Comparison of ENCODE assay signal across 25 mouse cellular contexts in genomic region chr11:106410507-106410906, GRCm38 (mm10). TPM values are rescaled to one million over a fixed set of nuclear protein-coding genes. Genes with fewer than 3 reads are reported as not detected.
"Had no signal": no experiment of that assay in that cellular context is flagged by ENCODE, and none has a peak within 500 bp of the region (broad histone marks: within the 10 kb centered on the region; RNA-seq: fewer than 3 reads in every experiment).

No protein-coding gene starts in this region.

- H3K4me1 ChIP-seq: liver, embryonic 15.5 days; lung, embryonic 15.5 days; midbrain, embryonic 10.5 days; midbrain, embryonic 12.5 days; neural tube, embryonic 13.5 days; neural tube, embryonic 15.5 days had no signal

- ATAC-seq: lung, postnatal 0 days; midbrain, embryonic 16.5 days had no signal

- H3K27ac ChIP-seq: liver, embryonic 15.5 days; lung, embryonic 15.5 days; midbrain, embryonic 10.5 days; midbrain, embryonic 12.5 days; neural tube, embryonic 13.5 days; neural tube, embryonic 15.5 days had no signal

- H3K4me3 ChIP-seq: liver, embryonic 15.5 days; lung, embryonic 15.5 days; midbrain, embryonic 10.5 days; midbrain, embryonic 12.5 days; myocyte; neural tube, embryonic 13.5 days; neural tube, embryonic 15.5 days had no signal

- H3K9me3 ChIP-seq: liver, embryonic 15.5 days; lung, embryonic 15.5 days; midbrain, embryonic 10.5 days; midbrain, embryonic 12.5 days; neural tube, embryonic 13.5 days; neural tube, embryonic 15.5 days had no signal

- H3K9ac ChIP-seq: liver, embryonic 15.5 days; lung, embryonic 15.5 days; midbrain, embryonic 12.5 days; neural tube, embryonic 13.5 days; neural tube, embryonic 15.5 days had no signal

- H3K4me2 ChIP-seq: liver, embryonic 15.5 days; lung, embryonic 15.5 days; midbrain, embryonic 12.5 days; neural tube, embryonic 13.5 days; neural tube, embryonic 15.5 days had no signal

- H3K27me3 ChIP-seq: liver, embryonic 15.5 days; lung, embryonic 15.5 days; midbrain, embryonic 12.5 days; neural tube, embryonic 13.5 days; neural tube, embryonic 15.5 days had no signal

- DNase-seq: lung, adult 2 months; lung, postnatal 14 days; lung, postnatal 36 days; midbrain, embryonic 14.5 days; retina, postnatal 1 day; right cerebral cortex, adult 18-20 months; right cerebral cortex, postnatal 25 days; right cerebral cortex, postnatal 4 days; spleen, adult 18-20 months; thymus, adult 2 months; thymus, postnatal 25 days; thymus, postnatal 4 days had no signal

RNA-seq across cellular contexts. Expression of gene Icam2, which starts 22.6 kb away (rescaled TPM):
- polyA plus RNA-seq: myocyte had no signal

RNA-seq across cellular contexts. Expression of gene Prr29, which starts 45.2 kb away (rescaled TPM):
- total RNA-seq: megakaryocyte, adult 5-6 weeks; megakaryocyte-erythroid progenitor cell, adult 5-6 weeks had no signal
- polyA plus RNA-seq: liver, embryonic 15.5 days; midbrain, embryonic 12.5 days; midbrain, embryonic 14.5 days; midbrain, embryonic 16.5 days; neural tube, embryonic 11.5 days; neural tube, embryonic 13.5 days had no signal

RNA-seq across cellular contexts. Expression of gene Scn4a, which starts 57.4 kb away (rescaled TPM):
- polyA plus RNA-seq: midbrain, embryonic 12.5 days; midbrain, embryonic 14.5 days; midbrain, embryonic 16.5 days; neural tube, embryonic 13.5 days; stomach, embryonic 14.5 days had no signal
